Mouse (Mus musculus) kidney, adult 2 months (tissue): Measurements from ENCODE around the gene Snx29.

ENCODE experiments used
- CTCF ChIP-seq: fragments of 200-500 bp; conservative IDR thresholded peaks from 2 replicates; pipeline ENCODE4 v1.5.1; 2011; ENCODE audit warnings: low read depth, mild to moderate bottlenecking, control low read depth, low read length, moderate library complexity, mixed read lengths; ENCODE audit not compliant: insufficient read depth, insufficient read length
- POLR2A ChIP-seq: fragments of 200-500 bp; IDR thresholded peaks from one replicate; pipeline ENCODE4 v1.6.1; 2011; ENCODE audit warnings: low read depth, low read length, control low read depth

DNA sequence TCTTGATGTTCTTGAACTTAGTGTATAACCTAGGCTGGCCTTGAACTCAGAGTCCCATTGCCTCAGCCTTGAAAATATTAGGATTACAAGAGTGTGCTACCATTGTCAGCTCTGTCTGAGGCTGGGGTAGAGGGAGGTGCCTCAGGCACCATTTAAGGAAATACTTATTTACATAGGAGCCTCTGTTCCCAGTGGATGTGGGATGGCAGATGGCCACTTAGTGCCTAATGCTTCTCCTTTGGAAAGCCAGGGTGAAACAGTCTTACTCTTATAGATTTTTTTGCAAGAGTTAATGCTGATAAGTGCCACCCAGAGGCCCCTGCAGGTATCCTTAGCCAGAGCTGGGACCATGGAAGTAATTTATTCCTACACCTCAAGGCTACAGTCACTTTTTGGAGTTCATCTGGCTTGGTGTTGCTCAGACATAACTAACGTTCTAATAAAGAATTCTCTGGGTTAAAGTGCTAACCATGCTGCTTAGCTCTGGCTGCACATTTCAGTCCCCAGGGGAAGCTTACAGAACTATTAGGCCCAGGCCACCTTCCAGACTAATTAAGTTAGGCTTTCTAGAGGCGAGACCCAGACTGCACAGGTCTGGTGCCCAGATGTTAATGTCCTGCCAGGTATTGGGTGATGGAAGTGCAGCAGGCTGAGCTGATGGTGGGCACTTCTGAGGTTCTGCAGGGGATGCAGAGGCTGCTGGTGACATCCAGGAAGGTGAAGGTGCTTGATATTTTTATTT lies 135.1 kb downstream of the Snx29 start:
- no peak for TF ChIP-seq CTCF
- no peak for TF ChIP-seq POLR2A
